Mouse (Mus musculus) heart, embryonic 14.5 days (tissue): ENCODE measurements around the gene Hsd11b2. TPM values are rescaled to one million over a fixed set of nuclear protein-coding genes. Genes with fewer than 3 reads are reported as not detected.

Experiments
- ATAC-seq: fragments of 200-750 bp; cut with Nextera tagmentation; 2 replicates; pipeline ENCODE4 v1.8.0; 2017; ENCODE audit warnings: low read depth, moderate TSS enrichment; ENCODE audit not compliant: insufficient number of reproducible peaks, insufficient read depth, low FRiP score
- H3K27ac ChIP-seq, 2 experiments: fragments of 200-500 bp in 1 of 2; fragments of 300-500 bp in 1 of 2; sonication (generic) in 1 of 2; replicated peaks in 1 of 2; 2 replicates each; pipeline ENCODE4 v1.5.1; 2012 to 2014; ENCODE audit warnings: low read depth in 2 of 2, low read length in 2 of 2, control low read depth in 1 of 2, mild to moderate bottlenecking in 1 of 2, mixed read lengths in 1 of 2; ENCODE audit not compliant: control insufficient read depth in 1 of 2, insufficient read depth in 1 of 2
- H3K27me3 ChIP-seq: fragments of 300-500 bp; sonication (generic); 2 replicates; pipeline ENCODE4 v1.6.1; 2014; ENCODE audit warnings: mild to moderate bottlenecking, low read length, control low read depth; ENCODE audit not compliant: control insufficient read depth, insufficient read depth
- H3K36me3 ChIP-seq: fragments of 300-500 bp; sonication (generic); 2 replicates; pipeline ENCODE4 v1.6.1; 2014; ENCODE audit warnings: mild to moderate bottlenecking, control low read depth, low read length, mixed read lengths; ENCODE audit not compliant: control insufficient read depth, insufficient read depth
- H3K4me1 ChIP-seq, 2 experiments: fragments of 200-500 bp in 1 of 2; fragments of 300-500 bp in 1 of 2; sonication (generic) in 1 of 2; 2 replicates each; pipeline ENCODE4 v1.6.1; 2012 to 2014; ENCODE audit warnings: low read length in 2 of 2, control low read depth in 1 of 2, mixed read lengths in 1 of 2; ENCODE audit not compliant: control insufficient read depth in 2 of 2, insufficient read depth in 2 of 2
- H3K4me2 ChIP-seq: fragments of 300-500 bp; sonication (generic); 2 replicates; pipeline ENCODE4 v1.6.1; 2014; ENCODE audit warnings: mild to moderate bottlenecking, low read length
- H3K4me3 ChIP-seq, 2 experiments: fragments of 200-500 bp in 1 of 2; fragments of 300-500 bp in 1 of 2; sonication (generic) in 1 of 2; 2 replicates each; pipeline ENCODE4 v1.5.1; 2012 to 2014; ENCODE audit warnings: low read length in 2 of 2, mild to moderate bottlenecking in 2 of 2, control low read depth in 1 of 2, low read depth in 1 of 2, moderate library complexity in 1 of 2; ENCODE audit not compliant: control insufficient read depth in 1 of 2, insufficient read depth in 1 of 2
- H3K9ac ChIP-seq: fragments of 300-500 bp; sonication (generic); 2 replicates; pipeline ENCODE4 v1.6.1; 2014; ENCODE audit warnings: mild to moderate bottlenecking, low read length
- H3K9me3 ChIP-seq: fragments of 300-500 bp; sonication (generic); 2 replicates; pipeline ENCODE4 v1.6.1; 2016; ENCODE audit warnings: low read length, control low read depth; ENCODE audit not compliant: control insufficient read depth
- WGBS: fragments of 180-500 bp; shearing (Covaris S2); extraction: QIAGEN DNeasy Blood & Tissue Kit; methylation state at CpG from one replicate; pipeline ENCODE4 v1.1.7; 2014; 5-methylcytosine and 5-hydroxymethylcytosine counted together
- polyA plus RNA-seq: library from polyadenylated mRNA; unstranded; fragments of >200 nt; fragmentation: Nextera tagmentation; extraction: Ambion mirVana; gene quantifications from 2 replicates; pipeline ENCODE4 v1.2.1, GENCODE M21; 2014

The Hsd11b2 gene
- polyA plus RNA-seq, 1 experiment from 2014 or later = 0.59 TPM

DNA sequence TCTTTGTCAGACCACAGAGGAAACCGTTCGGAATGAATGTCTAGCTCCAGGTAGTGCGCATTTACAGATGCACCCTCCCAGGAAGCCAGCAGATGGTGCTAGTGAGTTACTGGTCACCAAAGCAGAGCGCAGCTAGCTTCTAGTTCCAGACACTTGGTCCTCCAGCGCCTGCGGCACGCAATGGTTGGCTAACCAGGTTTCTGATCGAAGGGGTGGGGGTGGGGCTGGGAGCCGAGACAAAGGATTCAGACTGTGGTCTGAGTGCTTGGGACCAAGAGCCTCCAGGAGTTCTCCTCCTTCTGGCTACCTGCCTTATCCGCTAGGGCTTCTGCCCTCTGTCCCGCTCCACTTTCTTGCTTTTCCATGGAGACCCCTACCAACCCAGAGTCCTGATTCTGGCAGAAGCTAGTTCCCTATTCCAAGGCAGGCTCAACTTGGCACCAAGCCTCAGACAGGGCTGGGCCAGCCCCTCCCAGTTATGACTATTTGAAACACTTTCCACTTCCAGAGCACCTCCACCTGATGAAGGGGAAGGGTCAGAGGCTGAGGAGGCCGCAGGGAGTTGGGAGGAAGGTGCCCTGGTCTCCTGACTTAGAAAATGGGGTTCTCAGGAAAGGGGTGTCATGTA is 2.4 kb upstream of the Hsd11b2 start:
- H3K4me2 ChIP-seq = peak overlapping the region; percentile 54
- peaks cover 35% of the 10 kb centered on the region for H3K27me3 ChIP-seq
- H3K27ac ChIP-seq = no peak overlapping the region
- H3K9ac ChIP-seq = no peak overlapping the region; the same call in 1 of the 2 replicates
- peaks cover 12 to 24% of the 10 kb centered on the region in 2 experiments; a peak in 3 of 4 replicates for H3K4me1 ChIP-seq
- ATAC-seq = no peak
- no peaks in the 10 kb centered on the region for H3K36me3 ChIP-seq
- no peak overlapping the region for H3K4me3 ChIP-seq
- no peaks in the 10 kb centered on the region for H3K9me3 ChIP-seq
- 14% methylated on average over 12 of the region's 12 CpGs for WGBS

DNA sequence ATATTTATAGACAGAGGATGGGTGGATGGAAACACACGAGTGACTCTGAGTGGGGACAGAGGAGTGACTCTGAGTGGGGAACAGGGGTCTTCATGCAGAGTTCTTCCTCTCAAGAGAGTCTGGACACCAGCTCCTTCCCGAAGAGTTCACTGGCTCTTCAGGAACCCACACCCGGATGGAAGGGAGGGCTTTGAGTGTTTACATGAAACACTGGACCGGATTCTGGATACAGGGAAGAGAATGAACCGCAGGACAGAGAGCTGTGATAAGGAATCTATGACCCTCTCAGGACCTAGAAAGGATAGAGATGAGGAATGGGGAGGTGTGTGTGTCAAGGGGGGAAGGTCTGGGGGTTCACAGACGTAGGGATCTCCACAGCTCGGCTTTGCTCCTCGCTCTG is 1.2 kb upstream of the Hsd11b2 start:
- Histone ChIP-seq H3K36me3 (peaks cover 6% of the 10 kb centered on the region; the same call in 1 of the 2 replicates), H3K9me3 (no peaks in the 10 kb centered on the region), H3K27me3 (peaks cover 35% of the 10 kb centered on the region), H3K9ac (no peak overlapping the region), H3K4me2 (no peak overlapping the region), H3K4me1 (peaks cover 13 to 24% of the 10 kb centered on the region in 2 experiments; a peak in 3 of 4 replicates), H3K4me3 (no peak overlapping the region), H3K27ac (no peak overlapping the region)
- ATAC-seq = no peak
- whole genome bisulfite sequencing = 34% methylated on average over 8 of the region's 8 CpGs

DNA sequence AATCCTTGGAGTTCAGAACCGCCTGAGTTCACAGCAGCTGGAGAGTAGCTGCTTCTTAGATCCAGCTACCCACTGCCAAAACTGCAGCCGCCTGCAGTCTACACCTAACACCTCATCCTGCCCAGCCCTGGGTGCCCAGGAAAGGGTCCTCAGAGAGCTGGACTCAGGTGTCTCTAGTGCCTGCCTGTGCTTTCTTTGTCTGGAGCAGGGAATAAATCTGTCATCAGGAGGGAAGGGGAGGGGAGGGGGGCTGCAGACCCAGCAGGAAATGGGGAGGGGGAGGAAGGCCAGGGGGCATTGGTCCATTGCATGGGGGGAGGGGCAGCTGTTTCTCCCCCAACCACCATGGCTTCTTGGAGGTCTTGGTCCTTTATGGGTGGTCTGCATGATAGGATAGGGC is 1.0 kb downstream of the Hsd11b2 start:
- Histone ChIP-seq H3K36me3 (peaks cover 24% of the 10 kb centered on the region), H3K4me1 (peaks cover 12 to 24% of the 10 kb centered on the region in 2 experiments; a peak in 3 of 4 replicates), H3K9me3 (no peaks in the 10 kb centered on the region), H3K4me2 (peak overlapping the region; percentile 98; the same call in 1 of the 2 replicates), H3K27ac (no peak overlapping the region), H3K9ac (no peak overlapping the region), H3K4me3 (peak overlapping the region in 1 of 2 experiments; percentile 58; a peak in 1 of 4 replicates), H3K27me3 (peaks cover 35% of the 10 kb centered on the region)
- WGBS = 14% methylated on average over 2 of the region's 2 CpGs
- ATAC-seq = no peak

DNA sequence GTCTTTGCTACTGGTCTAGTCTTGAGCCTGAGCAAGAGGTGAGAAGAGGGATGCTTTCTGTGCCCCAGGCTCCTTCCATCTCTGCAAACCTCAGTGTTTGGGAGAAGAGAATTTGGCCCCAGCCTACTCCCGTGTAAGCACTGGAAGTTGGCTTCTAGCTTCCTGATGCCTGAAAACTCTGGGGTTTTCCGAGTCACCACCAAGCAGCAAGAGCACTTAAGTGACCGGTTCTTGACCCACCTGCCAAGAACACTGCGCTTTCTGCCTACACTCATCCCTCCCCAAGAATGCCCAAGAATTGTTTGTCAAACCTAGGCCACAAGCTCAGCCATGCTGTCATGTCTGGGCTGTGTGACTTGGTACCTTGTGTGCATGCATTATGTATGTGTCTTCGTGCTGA is 2.0 kb downstream of the Hsd11b2 start:
- Histone ChIP-seq H3K9me3 (no peaks in the 10 kb centered on the region), H3K27ac (no peak overlapping the region), H3K9ac (no peak overlapping the region), H3K36me3 (peaks cover 33% of the 10 kb centered on the region), H3K4me3 (no peak overlapping the region), H3K4me2 (no peak overlapping the region), H3K4me1 (peaks cover 10 to 24% of the 10 kb centered on the region in 2 experiments; a peak in 3 of 4 replicates), H3K27me3 (peaks cover 35% of the 10 kb centered on the region)
- no peak for ATAC-seq
- WGBS = 43% methylated on average over 5 of the region's 5 CpGs

DNA sequence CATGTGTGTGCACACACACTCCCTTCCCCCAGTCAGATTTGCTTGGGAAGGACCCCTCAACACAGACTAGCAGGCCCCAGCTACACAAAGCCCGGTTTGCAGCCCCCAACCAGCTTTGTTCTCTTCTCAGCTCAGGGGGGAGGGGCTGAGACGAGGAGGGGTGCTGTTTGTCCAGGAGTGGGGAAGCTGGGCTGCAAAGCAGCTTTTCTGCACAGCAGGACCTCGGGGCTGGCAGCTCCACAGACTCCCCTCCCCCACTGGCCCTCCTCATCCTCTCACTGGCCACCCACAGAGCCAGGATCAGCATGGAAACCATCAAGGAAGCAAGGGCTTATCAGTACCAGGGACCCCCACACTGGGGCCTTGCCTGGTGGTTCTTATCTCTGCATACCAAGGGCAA is 2.5 kb downstream of the Hsd11b2 start:
- Histone ChIP-seq H3K4me2 (no peak overlapping the region), H3K4me3 (no peak overlapping the region), H3K27me3 (peaks cover 35% of the 10 kb centered on the region), H3K36me3 (peaks cover 34% of the 10 kb centered on the region), H3K4me1 (peaks cover 9 to 24% of the 10 kb centered on the region in 2 experiments; a peak in 3 of 4 replicates), H3K9me3 (no peaks in the 10 kb centered on the region), H3K9ac (no peak overlapping the region), H3K27ac (no peak overlapping the region)
- ATAC-seq = no peak
- WGBS = 3% methylated on average over 3 of the region's 3 CpGs

DNA sequence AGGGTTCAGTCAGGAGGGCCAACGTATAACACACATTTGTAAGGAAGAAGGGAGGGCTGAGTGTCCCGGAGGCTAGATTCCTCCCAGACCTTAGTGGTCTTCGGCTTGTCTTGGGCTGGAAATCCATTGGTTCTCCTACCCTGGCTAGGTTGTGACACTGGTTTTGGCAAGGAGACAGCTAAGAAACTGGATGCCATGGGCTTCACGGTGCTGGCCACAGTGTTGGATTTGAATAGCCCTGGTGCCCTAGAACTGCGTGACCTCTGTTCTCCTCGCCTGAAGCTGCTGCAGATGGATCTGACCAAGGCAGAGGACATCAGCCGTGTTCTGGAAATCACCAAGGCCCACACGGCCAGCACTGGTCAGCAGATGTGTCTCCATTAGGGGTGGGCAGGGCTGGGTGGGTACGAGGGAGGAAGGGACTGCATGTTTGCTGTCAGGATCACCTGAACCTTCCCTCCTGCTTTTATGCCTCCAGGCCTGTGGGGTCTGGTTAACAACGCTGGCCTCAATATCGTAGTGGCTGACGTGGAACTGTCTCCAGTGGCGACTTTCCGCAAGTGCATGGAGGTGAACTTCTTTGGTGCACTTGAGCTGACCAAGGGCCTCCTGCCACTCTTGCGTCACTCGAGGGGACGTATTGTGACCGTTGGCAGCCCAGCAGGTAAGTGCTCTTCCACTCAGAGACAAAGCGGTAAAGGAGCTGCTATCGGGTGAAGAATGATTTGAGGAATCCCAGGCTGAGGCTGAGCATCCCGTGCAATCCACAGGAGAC is 3.6 kb downstream of the Hsd11b2 start:
- H3K9ac ChIP-seq = no peak overlapping the region
- no peak overlapping the region for H3K4me3 ChIP-seq
- 79% methylated on average over 21 of the region's 21 CpGs for WGBS
- no peaks in the 10 kb centered on the region for H3K9me3 ChIP-seq
- H3K27me3 ChIP-seq = peaks cover 23% of the 10 kb centered on the region
- no peak overlapping the region for H3K27ac ChIP-seq
- H3K4me1 ChIP-seq = peaks cover 6 to 21% of the 10 kb centered on the region in 2 experiments; a peak in 3 of 4 replicates
- no peak overlapping the region for H3K4me2 ChIP-seq
- peaks cover 40% of the 10 kb centered on the region for H3K36me3 ChIP-seq
- ATAC-seq = no peak

DNA sequence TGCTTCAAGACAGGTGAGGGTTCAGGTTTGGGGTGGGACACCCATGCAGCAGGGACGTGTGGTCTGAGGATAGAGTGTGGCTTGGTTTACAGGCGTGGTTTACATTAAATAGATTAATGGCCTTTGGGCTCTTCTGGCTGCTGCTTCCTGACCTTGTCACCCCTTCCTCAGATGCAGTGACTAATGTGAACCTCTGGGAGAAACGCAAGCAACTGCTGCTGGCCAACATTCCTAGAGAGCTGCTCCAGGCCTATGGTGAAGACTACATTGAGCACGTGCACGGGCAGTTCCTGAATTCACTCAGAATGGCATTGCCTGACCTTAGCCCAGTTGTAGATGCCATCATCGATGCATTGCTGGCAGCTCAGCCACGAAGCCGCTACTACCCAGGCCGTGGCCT is 4.3 kb downstream of the Hsd11b2 start:
- ATAC-seq = no peak
- H3K27me3 ChIP-seq = peaks cover 16% of the 10 kb centered on the region

More for the DNA sequence above, 4.3 kb downstream of the Hsd11b2 start:
- Histone ChIP-seq H3K4me1 (peaks cover 4 to 15% of the 10 kb centered on the region in 2 experiments; a peak in 3 of 4 replicates), H3K4me2 (no peak overlapping the region), H3K27ac (no peak overlapping the region), H3K4me3 (no peak overlapping the region), H3K36me3 (peaks cover 44% of the 10 kb centered on the region), H3K9ac (no peak overlapping the region), H3K9me3 (no peaks in the 10 kb centered on the region)
- WGBS = 76% methylated on average over 9 of the region's 9 CpGs
